Mouse (Mus musculus) kidney, embryonic 15.5 days (tissue): Measurements from ENCODE around the gene Anks1b. TPM values are rescaled to one million over a fixed set of nuclear protein-coding genes. Genes with fewer than 3 reads are reported as not detected.

Experiments used
- ATAC-seq: fragments of 200-750 bp; cut with Nextera tagmentation; replicated peaks from 2 replicates; pipeline ENCODE4 v1.8.0; 2017; ENCODE audit warnings: moderate TSS enrichment; ENCODE audit not compliant: low FRiP score
- H3K27ac ChIP-seq: fragments of 300-500 bp; sonication (generic); 2 replicates; pipeline ENCODE4 v1.5.1; 2015; ENCODE audit warnings: mild to moderate bottlenecking, inconsistent platforms
- H3K27me3 ChIP-seq: fragments of 300-500 bp; sonication (generic); 2 replicates; pipeline ENCODE4 v1.6.1; 2015; ENCODE audit warnings: inconsistent platforms
- H3K36me3 ChIP-seq: fragments of 300-500 bp; sonication (generic); 2 replicates; pipeline ENCODE4 v1.6.1; 2015; ENCODE audit warnings: inconsistent platforms
- H3K4me1 ChIP-seq: fragments of 300-500 bp; sonication (generic); 2 replicates; pipeline ENCODE4 v1.6.1; 2015; ENCODE audit warnings: inconsistent platforms
- H3K4me2 ChIP-seq: fragments of 300-500 bp; sonication (generic); 2 replicates; pipeline ENCODE4 v1.6.1; 2015; ENCODE audit warnings: moderate library complexity, mild to moderate bottlenecking, inconsistent platforms
- H3K4me3 ChIP-seq: fragments of 300-500 bp; sonication (generic); replicated peaks from 2 replicates; pipeline ENCODE4 v1.5.1; 2015; ENCODE audit warnings: mild to moderate bottlenecking, inconsistent platforms
- H3K9ac ChIP-seq: fragments of 300-500 bp; sonication (generic); 2 replicates; pipeline ENCODE4 v1.6.1; 2015; ENCODE audit warnings: mild to moderate bottlenecking, inconsistent platforms
- H3K9me3 ChIP-seq: fragments of 300-500 bp; sonication (generic); replicated peaks from 2 replicates; pipeline ENCODE4 v1.6.1; 2016; ENCODE audit warnings: inconsistent platforms
- WGBS: fragments of 180-500 bp; shearing (Covaris S2); methylation state at CpG from one replicate; pipeline ENCODE4 v1.1.7; 2015; ENCODE audit warnings: mixed read lengths; 5-methylcytosine and 5-hydroxymethylcytosine counted together
- polyA plus RNA-seq: library from polyadenylated mRNA; unstranded; fragments of >200 nt; fragmentation: Nextera tagmentation; extraction: Ambion mirVana; gene quantifications from 2 replicates; pipeline ENCODE4 v1.2.1, GENCODE M21; 2015

Anks1b gene
- polyA plus RNA-seq, 1 experiment from 2014 or later, result 4.1 TPM

- Histone ChIP-seq H3K27me3 (no peaks in the 10 kb centered on the region), H3K36me3 (no peaks in the 10 kb centered on the region), H3K27ac (no peak overlapping the region), H3K4me1 (no peaks in the 10 kb centered on the region), H3K9ac (no peak overlapping the region), H3K9me3 (no peaks in the 10 kb centered on the region), H3K4me3 (no peak overlapping the region), H3K4me2 (no peak overlapping the region)
- 97% methylated on average over 3 of the region's 3 CpGs for WGBS
- ATAC-seq, result no peak
Measured at GRCm38 (mm10) chr10:89976577-89976976, 103.3 kb downstream of the Anks1b start.

GRCm38 (mm10) chr10:89994171-89994570 lies 120.9 kb downstream of the Anks1b start:
- Histone ChIP-seq H3K9ac (no peak overlapping the region), H3K4me1 (no peaks in the 10 kb centered on the region), H3K27ac (no peak overlapping the region), H3K27me3 (no peaks in the 10 kb centered on the region), H3K9me3 (no peaks in the 10 kb centered on the region), H3K4me3 (no peak overlapping the region), H3K4me2 (no peak overlapping the region), H3K36me3 (no peaks in the 10 kb centered on the region)
- no peak for ATAC-seq
- 83% methylated on average over 5 of the region's 5 CpGs for WGBS

- ATAC-seq, result no peak
- H3K4me3 ChIP-seq, result no peak overlapping the region
- 71% methylated on average over 6 of the region's 6 CpGs for WGBS
Measured at GRCm38 (mm10) chr10:89995621-89996428, 122.5 kb downstream of the Anks1b start.

GRCm38 (mm10) chr10:90003980-90004729 lies 130.8 kb downstream of the Anks1b start:
- no peaks in the 10 kb centered on the region for H3K36me3 ChIP-seq
- no peak overlapping the region for H3K4me3 ChIP-seq
- 89% methylated on average over 3 of the region's 3 CpGs for WGBS
- no peak overlapping the region for H3K4me2 ChIP-seq
- no peaks in the 10 kb centered on the region for H3K9me3 ChIP-seq
- H3K4me1 ChIP-seq, result no peaks in the 10 kb centered on the region
- H3K9ac ChIP-seq, result no peak overlapping the region
- no peak overlapping the region for H3K27ac ChIP-seq
- no peak for ATAC-seq
- no peaks in the 10 kb centered on the region for H3K27me3 ChIP-seq

More at GRCm38 (mm10) chr10:89995621-89996428, 122.5 kb downstream of the Anks1b start:
- Histone ChIP-seq H3K27ac (no peak overlapping the region), H3K4me2 (no peak overlapping the region), H3K4me1 (no peaks in the 10 kb centered on the region), H3K36me3 (no peaks in the 10 kb centered on the region), H3K9me3 (no peaks in the 10 kb centered on the region), H3K9ac (no peak overlapping the region), H3K27me3 (no peaks in the 10 kb centered on the region)

GRCm38 (mm10) chr10:90004882-90005281 lies 131.6 kb downstream of the Anks1b start:
- Histone ChIP-seq H3K27me3 (no peaks in the 10 kb centered on the region), H3K4me2 (no peak overlapping the region), H3K4me1 (no peaks in the 10 kb centered on the region), H3K27ac (no peak overlapping the region), H3K36me3 (no peaks in the 10 kb centered on the region), H3K9me3 (no peaks in the 10 kb centered on the region), H3K9ac (no peak overlapping the region), H3K4me3 (no peak overlapping the region)
- no peak for ATAC-seq
- WGBS, result 92% methylated on average over 9 of the region's 9 CpGs

GRCm38 (mm10) chr10:90033037-90033436 lies 159.7 kb downstream of the Anks1b start:
- Histone ChIP-seq H3K9ac (no peak overlapping the region), H3K4me2 (no peak overlapping the region), H3K9me3 (no peaks in the 10 kb centered on the region), H3K27me3 (no peaks in the 10 kb centered on the region), H3K36me3 (no peaks in the 10 kb centered on the region), H3K4me3 (no peak overlapping the region), H3K4me1 (no peaks in the 10 kb centered on the region), H3K27ac (no peak overlapping the region)
- 48% methylated on average over 14 of the region's 14 CpGs for WGBS
- no peak for ATAC-seq

- Histone ChIP-seq H3K27ac (no peak overlapping the region), H3K4me3 (no peak overlapping the region), H3K4me1 (no peaks in the 10 kb centered on the region), H3K36me3 (no peaks in the 10 kb centered on the region), H3K9ac (no peak overlapping the region), H3K4me2 (no peak overlapping the region), H3K9me3 (no peaks in the 10 kb centered on the region), H3K27me3 (no peaks in the 10 kb centered on the region)
- no peak for ATAC-seq
- 24% methylated on average over 5 of the region's 5 CpGs for WGBS
Measured at GRCm38 (mm10) chr10:90043287-90043686, 170.0 kb downstream of the Anks1b start.

- H3K4me3 ChIP-seq, result no peak overlapping the region
- H3K4me2 ChIP-seq, result no peak overlapping the region
- no peaks in the 10 kb centered on the region for H3K4me1 ChIP-seq
- H3K27ac ChIP-seq, result no peak overlapping the region
- ATAC-seq, result no peak
- no peak overlapping the region for H3K9ac ChIP-seq
- WGBS, result 49% methylated on average over 2 of the region's 2 CpGs
- H3K9me3 ChIP-seq, result no peaks in the 10 kb centered on the region
- H3K27me3 ChIP-seq, result no peaks in the 10 kb centered on the region
- H3K36me3 ChIP-seq, result no peaks in the 10 kb centered on the region
Measured at GRCm38 (mm10) chr10:90043773-90044172, 170.5 kb downstream of the Anks1b start.

GRCm38 (mm10) chr10:90044229-90044628 lies 170.9 kb downstream of the Anks1b start:
- Histone ChIP-seq H3K4me2 (no peak overlapping the region), H3K9ac (no peak overlapping the region), H3K9me3 (no peaks in the 10 kb centered on the region), H3K4me1 (no peaks in the 10 kb centered on the region), H3K36me3 (no peaks in the 10 kb centered on the region), H3K27ac (no peak overlapping the region), H3K27me3 (no peaks in the 10 kb centered on the region), H3K4me3 (no peak overlapping the region)
- 92% methylated on average over 8 of the region's 8 CpGs for WGBS
- no peak for ATAC-seq

GRCm38 (mm10) chr10:90068651-90069050 lies 195.3 kb downstream of the Anks1b start:
- H3K27me3 ChIP-seq, result no peaks in the 10 kb centered on the region
- no peak overlapping the region for H3K4me2 ChIP-seq
- H3K36me3 ChIP-seq, result no peaks in the 10 kb centered on the region
- H3K4me1 ChIP-seq, result no peaks in the 10 kb centered on the region
- no peak overlapping the region for H3K27ac ChIP-seq
- no peak for ATAC-seq
- H3K9ac ChIP-seq, result no peak overlapping the region
- no peak overlapping the region for H3K4me3 ChIP-seq
- H3K9me3 ChIP-seq, result no peaks in the 10 kb centered on the region
- WGBS, result 72% methylated on average over 4 of the region's 4 CpGs

GRCm38 (mm10) chr10:90077930-90078329 lies 204.6 kb downstream of the Anks1b start:
- Histone ChIP-seq H3K36me3 (no peaks in the 10 kb centered on the region), H3K4me2 (no peak overlapping the region), H3K4me1 (no peaks in the 10 kb centered on the region), H3K27me3 (no peaks in the 10 kb centered on the region), H3K9me3 (no peaks in the 10 kb centered on the region), H3K9ac (no peak overlapping the region), H3K4me3 (no peak overlapping the region), H3K27ac (no peak overlapping the region)
- ATAC-seq, result no peak
- WGBS, result 89% methylated on average over 9 of the region's 9 CpGs

- no peaks in the 10 kb centered on the region for H3K36me3 ChIP-seq
- H3K9me3 ChIP-seq, result no peaks in the 10 kb centered on the region
- H3K27ac ChIP-seq, result no peak overlapping the region
- no peaks in the 10 kb centered on the region for H3K27me3 ChIP-seq
- 51% methylated on average over 3 of the region's 3 CpGs for whole genome bisulfite sequencing
- H3K4me1 ChIP-seq, result no peaks in the 10 kb centered on the region
- no peak overlapping the region for H3K9ac ChIP-seq
- ATAC-seq, result no peak
- no peak overlapping the region for H3K4me2 ChIP-seq
- no peak overlapping the region for H3K4me3 ChIP-seq
Measured at GRCm38 (mm10) chr10:90081151-90081550, 207.8 kb downstream of the Anks1b start.
